Mouse (Mus musculus) lung, postnatal 0 days (tissue): Measurements from ENCODE around the gene Pgbd5. TPM values are rescaled to one million over a fixed set of nuclear protein-coding genes. Genes with fewer than 3 reads are reported as not detected.

Experiments used
- ATAC-seq: fragments of 200-750 bp; cut with Nextera tagmentation; 2 replicates; pipeline ENCODE4 v1.8.0; 2017; ENCODE audit warnings: moderate library complexity
- DNase-seq: peaks from one replicate; pipeline ENCODE4 v3.0.0-alpha.2; 2016; ENCODE audit warnings: low spot score
- H3K27ac ChIP-seq: fragments of 300-500 bp; sonication (generic); 2 replicates; pipeline ENCODE4 v1.5.1; 2014; ENCODE audit warnings: antibody characterized with exemption, mild to moderate bottlenecking, low read length, mixed read lengths
- H3K27me3 ChIP-seq: fragments of 300-500 bp; sonication (generic); replicated peaks from 2 replicates; pipeline ENCODE4 v1.6.1; 2014; ENCODE audit warnings: low read length, mixed read lengths; ENCODE audit not compliant: insufficient read depth
- H3K36me3 ChIP-seq: fragments of 300-500 bp; sonication (generic); 2 replicates; pipeline ENCODE4 v1.6.1; 2014; ENCODE audit warnings: low read length, mixed read lengths; ENCODE audit not compliant: insufficient read depth
- H3K4me1 ChIP-seq: fragments of 300-500 bp; sonication (generic); 2 replicates; pipeline ENCODE4 v1.6.1; 2014; ENCODE audit warnings: antibody characterized with exemption, low read depth, low read length, mixed read lengths; ENCODE audit not compliant: insufficient read depth
- H3K4me2 ChIP-seq: fragments of 300-500 bp; sonication (generic); replicated peaks from 2 replicates; pipeline ENCODE4 v1.6.1; 2014; ENCODE audit warnings: low read depth, mild to moderate bottlenecking, low read length, moderate library complexity, mixed read lengths
- H3K4me3 ChIP-seq: fragments of 300-500 bp; sonication (generic); 2 replicates; pipeline ENCODE4 v1.5.1; 2014; ENCODE audit warnings: low read depth, low read length
- H3K9ac ChIP-seq: fragments of 300-500 bp; sonication (generic); replicated peaks from 2 replicates; pipeline ENCODE4 v1.6.1; 2014; ENCODE audit warnings: low read depth, mild to moderate bottlenecking
- H3K9me3 ChIP-seq: fragments of 300-500 bp; sonication (generic); 2 replicates; pipeline ENCODE4 v1.6.1; 2016; ENCODE audit warnings: low read length, mixed read lengths
- CTCF ChIP-seq: IDR thresholded peaks from 2 replicates; pipeline ENCODE4 v1.5.1; 2016; ENCODE audit warnings: antibody characterized with exemption, mild to moderate bottlenecking
- EP300 ChIP-seq: IDR thresholded peaks from 2 replicates; pipeline ENCODE4 v1.6.1; 2016; ENCODE audit warnings: antibody characterized with exemption, mild to moderate bottlenecking, control low read depth
- WGBS: fragments of 180-500 bp; shearing (Covaris S2); extraction: QIAGEN DNeasy Blood & Tissue Kit; methylation state at CpG from one replicate; pipeline ENCODE4 v1.1.7; 2014; 5-methylcytosine and 5-hydroxymethylcytosine counted together
- polyA plus RNA-seq: library from polyadenylated mRNA; unstranded; fragments of >200 nt; fragmentation: Nextera tagmentation; extraction: Ambion mirVana; gene quantifications from 2 replicates; pipeline ENCODE4 v1.2.1, GENCODE M21; 2015

Pgbd5 gene
- polyA plus RNA-seq, 1 experiment from 2014 or later = 5.6 TPM

DNA sequence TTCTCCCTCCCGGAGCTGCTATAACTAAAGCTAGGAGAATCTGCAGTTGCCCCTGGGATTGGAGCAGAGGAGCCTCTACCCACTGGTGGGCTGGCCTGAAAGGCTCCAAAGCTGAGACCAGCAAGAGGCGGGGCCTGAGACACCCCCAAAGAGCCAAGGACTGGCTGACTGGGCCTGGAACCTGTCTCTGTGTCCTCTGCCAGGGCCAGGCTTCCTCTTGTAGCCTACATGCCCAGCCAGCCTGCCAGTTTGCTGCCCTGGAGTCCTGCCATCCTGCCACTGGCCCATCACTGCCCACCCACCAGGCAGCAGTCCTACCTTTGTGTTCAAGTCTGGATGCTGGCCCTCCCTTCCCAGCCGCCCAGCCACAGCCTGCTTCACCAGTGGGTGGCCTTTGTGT is 109.0 kb downstream of the Pgbd5 start:
- no peaks in the 10 kb centered on the region for H3K9me3 ChIP-seq
- H3K4me1 ChIP-seq = no peaks in the 10 kb centered on the region
- DNase-seq (no peak), ATAC-seq (no peak)
- H3K27ac ChIP-seq = no peak overlapping the region
- 91% methylated on average over 2 of the region's 3 CpGs for WGBS
- TF ChIP-seq CTCF (no peak), EP300 (no peak)
- no peaks in the 10 kb centered on the region for H3K27me3 ChIP-seq
- no peak overlapping the region for H3K9ac ChIP-seq
- peaks cover 12% of the 10 kb centered on the region; the same call in 1 of the 2 replicates for H3K36me3 ChIP-seq
- H3K4me2 ChIP-seq = no peak overlapping the region
- no peak overlapping the region for H3K4me3 ChIP-seq

DNA sequence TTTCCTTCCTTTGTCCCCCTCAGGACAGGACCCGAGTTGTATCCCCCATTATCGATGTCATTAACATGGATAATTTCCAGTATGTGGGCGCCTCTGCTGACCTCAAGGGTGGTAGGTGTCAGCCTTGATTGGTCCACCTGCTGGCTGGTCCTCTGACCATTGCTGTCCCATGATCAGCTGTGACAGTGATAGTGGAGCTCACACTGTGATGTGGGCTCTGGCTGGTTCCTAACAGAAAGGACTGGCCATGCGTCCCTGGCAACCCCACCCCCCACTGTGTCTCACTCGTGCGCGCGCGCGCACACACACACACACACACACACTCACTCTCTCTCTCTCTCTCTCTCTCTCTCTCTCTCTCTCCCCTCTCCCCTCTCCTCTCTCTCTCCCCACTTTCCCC is 109.8 kb downstream of the Pgbd5 start:
- DNase-seq (no peak), ATAC-seq (no peak)
- no peak overlapping the region for H3K9ac ChIP-seq
- H3K27me3 ChIP-seq = no peaks in the 10 kb centered on the region
- H3K9me3 ChIP-seq = no peaks in the 10 kb centered on the region
- H3K4me2 ChIP-seq = no peak overlapping the region
- H3K4me1 ChIP-seq = no peaks in the 10 kb centered on the region
- H3K27ac ChIP-seq = no peak overlapping the region
- TF ChIP-seq CTCF = no peak
- TF ChIP-seq EP300 = no peak
- H3K4me3 ChIP-seq = no peak overlapping the region
- H3K36me3 ChIP-seq = peaks cover 15% of the 10 kb centered on the region; the same call in 1 of the 2 replicates
- WGBS = 85% methylated on average over 10 of the region's 10 CpGs

DNA sequence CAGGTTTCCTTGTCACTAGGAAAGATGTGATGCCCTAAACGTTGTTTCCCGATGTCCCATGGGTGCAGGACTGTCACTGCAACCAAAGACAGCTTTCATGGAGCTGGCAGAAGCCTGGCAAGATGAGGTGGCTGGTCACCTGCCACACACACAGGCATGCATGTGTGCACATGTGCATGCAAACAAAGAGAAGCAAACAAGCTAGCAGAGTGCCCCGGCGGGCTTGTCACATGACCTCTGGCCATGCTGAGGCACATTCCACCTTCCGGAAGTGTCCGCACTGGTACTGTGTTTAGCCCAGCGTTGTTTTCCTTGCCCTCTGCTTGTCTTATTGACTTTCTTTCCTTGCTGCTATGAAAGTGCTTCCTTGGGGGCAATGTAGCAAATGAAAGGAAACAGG is 111.2 kb downstream of the Pgbd5 start:
- peaks cover 14% of the 10 kb centered on the region; the same call in 1 of the 2 replicates for H3K36me3 ChIP-seq
- H3K27ac ChIP-seq = no peak overlapping the region
- TF ChIP-seq CTCF = no peak
- no peak for TF ChIP-seq EP300
- DNase-seq (no peak), ATAC-seq (no peak)
- WGBS = 67% methylated on average over 7 of the region's 7 CpGs
- no peaks in the 10 kb centered on the region for H3K27me3 ChIP-seq
- no peaks in the 10 kb centered on the region for H3K4me1 ChIP-seq
- no peaks in the 10 kb centered on the region for H3K9me3 ChIP-seq
- no peak overlapping the region for H3K4me3 ChIP-seq
- H3K9ac ChIP-seq = no peak overlapping the region
- H3K4me2 ChIP-seq = no peak overlapping the region

DNA sequence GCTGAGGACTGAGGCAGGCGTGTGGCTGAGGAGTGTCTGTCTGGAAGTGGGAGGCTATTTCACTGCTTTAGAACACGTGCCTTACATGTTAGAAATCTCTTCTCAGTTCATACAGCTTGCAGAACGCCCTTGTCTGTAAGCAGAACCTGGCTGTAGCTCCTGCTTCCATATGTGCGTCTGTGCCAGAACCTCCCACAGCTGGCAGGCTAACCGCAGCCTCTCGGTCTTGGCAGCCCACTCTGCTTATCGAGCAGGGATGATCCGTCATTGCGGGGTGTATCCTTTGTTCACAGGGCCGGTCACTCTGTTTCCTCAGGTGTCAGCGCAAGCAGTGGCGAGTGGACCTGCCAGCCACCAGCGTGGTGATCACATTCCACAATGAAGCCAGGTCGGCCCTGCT is 116.1 kb downstream of the Pgbd5 start:
- Histone ChIP-seq H3K36me3 (peaks cover 12% of the 10 kb centered on the region; the same call in 1 of the 2 replicates), H3K4me2 (no peak overlapping the region), H3K9me3 (no peaks in the 10 kb centered on the region), H3K27ac (no peak overlapping the region), H3K4me1 (no peaks in the 10 kb centered on the region), H3K9ac (no peak overlapping the region), H3K4me3 (no peak overlapping the region), H3K27me3 (no peaks in the 10 kb centered on the region)
- ATAC-seq (peak; percentile 11; the same call in 1 of the 2 replicates), DNase-seq (no peak)
- TF ChIP-seq EP300 = no peak
- no peak for TF ChIP-seq CTCF
- 80% methylated on average over 14 of the region's 14 CpGs for WGBS

DNA sequence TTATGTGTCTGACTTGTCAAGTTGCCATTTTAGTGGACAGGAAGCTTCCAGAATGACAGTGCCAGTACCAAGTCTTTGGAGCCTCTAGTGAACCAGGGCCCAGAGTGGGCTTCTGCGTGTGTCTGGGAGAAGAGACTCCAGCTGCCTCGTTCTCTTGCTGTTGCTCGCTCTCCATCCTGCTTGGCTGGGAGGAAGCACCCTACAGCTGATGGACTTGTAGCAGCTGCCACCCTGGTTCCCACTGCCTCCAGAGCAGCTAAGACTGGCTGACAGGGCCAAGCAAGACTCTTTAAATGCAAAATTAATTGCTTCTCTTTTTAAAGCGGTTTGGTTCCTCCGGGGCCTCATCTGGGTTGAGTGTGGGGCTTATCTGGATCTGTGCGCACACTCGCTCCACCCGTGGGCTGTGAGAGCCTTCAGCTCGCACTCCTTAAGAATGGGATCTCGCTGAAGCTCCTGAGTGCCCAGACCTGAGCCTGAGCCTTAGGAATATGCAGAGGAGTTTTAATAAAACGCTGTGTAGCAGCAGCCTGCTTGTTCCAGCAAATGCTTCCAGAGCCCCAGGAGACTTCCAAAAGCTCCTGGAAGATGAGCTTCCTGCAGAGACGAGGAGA is 118.1 kb downstream of the Pgbd5 start:
- H3K4me1 ChIP-seq = no peaks in the 10 kb centered on the region
- DNase-seq = no peak
- TF ChIP-seq CTCF (no peak), EP300 (no peak)
- 51% methylated on average over 12 of the region's 12 CpGs for WGBS
- H3K36me3 ChIP-seq = peaks cover 6% of the 10 kb centered on the region; the same call in 1 of the 2 replicates
- no peak overlapping the region for H3K4me3 ChIP-seq
- no peak overlapping the region for H3K27ac ChIP-seq
- ATAC-seq = no peak
- H3K9ac ChIP-seq = no peak overlapping the region
- H3K9me3 ChIP-seq = no peaks in the 10 kb centered on the region
- H3K27me3 ChIP-seq = no peaks in the 10 kb centered on the region
- H3K4me2 ChIP-seq = no peak overlapping the region

DNA sequence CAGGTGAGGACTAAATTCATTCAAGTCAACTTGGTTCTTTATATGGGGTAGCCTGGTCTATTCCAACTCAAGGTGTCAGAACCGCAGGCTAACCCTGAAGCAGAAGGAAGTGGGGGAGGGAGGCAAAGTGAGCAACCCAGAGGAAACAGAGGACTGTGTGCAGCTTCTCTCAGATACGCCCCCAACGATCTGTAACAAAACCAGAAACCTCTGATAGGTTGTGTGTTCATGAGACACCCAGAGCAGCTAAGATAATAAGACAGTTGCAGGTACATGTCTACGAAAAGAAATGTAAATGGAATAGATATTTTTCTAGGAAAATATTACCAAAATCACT is 120.2 kb downstream of the Pgbd5 start:
- Histone ChIP-seq H3K36me3 (no peaks in the 10 kb centered on the region), H3K4me3 (no peak overlapping the region), H3K27ac (no peak overlapping the region), H3K4me2 (no peak overlapping the region), H3K27me3 (no peaks in the 10 kb centered on the region), H3K9ac (no peak overlapping the region), H3K9me3 (no peaks in the 10 kb centered on the region), H3K4me1 (no peaks in the 10 kb centered on the region)
- DNase-seq (no peak), ATAC-seq (no peak)
- 87% methylated on average over 4 of the region's 4 CpGs for WGBS
- TF ChIP-seq CTCF = no peak
- no peak for TF ChIP-seq EP300

Other genes with a start within 250 kb of the Pgbd5 start
- 54.3 and 66.2 TPM in 2 replicates for gene Galnt2, start 208.3 kb downstream of the Pgbd5 start, polyA plus RNA-seq
- gene Cog2, start 81.1 kb upstream of the Pgbd5 start, polyA plus RNA-seq = 23.5 and 24.5 TPM in 2 replicates
- 101 and 133 TPM in 2 replicates for gene Agt, start 130.0 kb upstream of the Pgbd5 start, polyA plus RNA-seq
- gene Capn9, start 136.5 kb upstream of the Pgbd5 start, polyA plus RNA-seq = 0.11 and 0.16 TPM in 2 replicates
- gene 2310022B05Rik, start 223.7 kb upstream of the Pgbd5 start, polyA plus RNA-seq = 25.2 and 26.0 TPM in 2 replicates